Mouse (Mus musculus) layer of hippocampus, adult 2 months (tissue): ENCODE measurements around the gene Ganab. TPM values are rescaled to one million over a fixed set of nuclear protein-coding genes. Genes with fewer than 3 reads are reported as not detected.

ENCODE experiments used
- DNase-seq, 2 experiments: peaks; one replicate each; pipeline ENCODE4 v3.0.0; 2022; ENCODE audit warnings: low spot score in 2 of 2
- H3K27ac ChIP-seq: fragments of 200-600 bp; 2 replicates; pipeline ENCODE4 v1.8.1; 2022
- H3K4me3 ChIP-seq: fragments of 200-600 bp; 2 replicates; pipeline ENCODE4 v1.8.1; 2022; ENCODE audit warnings: mild to moderate bottlenecking
- CTCF ChIP-seq: fragments of 200-600 bp; conservative IDR thresholded peaks from 2 replicates; pipeline ENCODE4 v1.8.1; 2022; ENCODE audit warnings: antibody characterized with exemption, mild to moderate bottlenecking, moderate library complexity
- total RNA-seq, 2 experiments: library from RNA; stranded (reverse); gene quantifications; 2 replicates each; pipeline ENCODE4 v1.2.3; 2021

Ganab gene
- total RNA-seq, 2 experiments from 2014 or later, result 114 to 118 TPM

DNA sequence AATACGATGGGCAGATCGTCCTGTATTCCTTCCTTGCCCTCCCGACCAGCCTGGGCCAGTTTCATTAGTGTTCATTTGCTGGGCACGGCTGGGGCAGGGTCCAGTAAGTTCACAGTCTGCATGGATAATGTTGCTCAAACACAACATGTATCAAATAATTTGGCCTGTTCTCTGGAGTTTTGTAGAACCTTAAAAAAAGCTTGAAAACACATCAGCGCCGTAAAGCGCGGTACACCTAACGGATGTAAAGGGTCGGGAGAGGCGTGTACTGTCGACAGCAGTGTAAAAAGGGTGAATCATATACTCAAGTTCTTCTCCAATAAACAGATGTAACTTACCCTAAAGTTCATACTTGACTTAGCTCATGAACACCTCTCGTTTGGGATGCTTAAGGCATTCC is 705 bp downstream of the Ganab start:
- Histone ChIP-seq H3K4me3 (peak overlapping the region; percentile 97), H3K27ac (peak overlapping the region; percentile 97)
- DNase-seq, result no peak
- TF ChIP-seq CTCF, result no peak

DNA sequence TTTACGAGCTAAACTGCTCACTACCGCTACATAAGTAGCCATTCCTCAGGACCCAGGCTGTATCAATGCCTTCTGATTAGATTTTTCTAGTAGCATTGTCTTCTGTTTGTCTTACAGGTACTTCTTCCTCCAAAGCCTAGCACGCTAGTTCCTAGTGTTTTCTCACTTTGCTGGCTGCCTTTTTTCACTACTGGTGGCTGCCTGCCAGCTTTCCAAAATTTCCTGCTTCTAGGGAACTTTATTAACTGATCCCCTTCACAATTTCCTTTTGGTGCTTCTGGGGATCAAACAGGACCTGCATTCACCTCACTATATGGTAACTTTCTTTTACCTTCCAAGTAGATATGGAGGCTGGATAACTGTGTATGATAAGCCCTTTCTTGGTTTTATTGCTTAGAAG is 1.2 kb downstream of the Ganab start:
- no peak overlapping the region for H3K27ac ChIP-seq
- no peak for DNase-seq
- no peak for TF ChIP-seq CTCF
- peak overlapping the region; percentile 97 for H3K4me3 ChIP-seq

DNA sequence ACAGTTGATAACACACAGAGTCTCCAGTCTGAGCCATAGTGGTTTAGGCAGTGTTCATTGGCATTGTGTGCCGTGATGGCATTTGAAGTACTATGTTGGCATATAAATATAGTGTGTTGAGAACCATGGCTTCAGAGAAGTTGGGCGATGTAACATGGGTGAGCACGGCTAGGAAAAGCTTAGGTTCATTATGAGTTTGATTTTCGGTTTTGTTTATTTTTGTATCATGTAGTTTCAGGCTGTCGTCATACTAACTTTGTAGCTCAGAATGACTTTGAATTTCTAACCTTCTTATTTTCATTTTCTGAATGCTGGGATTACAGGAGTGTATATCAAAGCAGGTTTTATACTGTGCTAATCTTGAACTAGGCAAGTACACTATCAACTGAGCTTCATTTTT is 5.5 kb downstream of the Ganab start:
- Histone ChIP-seq H3K4me3 (no peak overlapping the region), H3K27ac (no peak overlapping the region)
- no peak for TF ChIP-seq CTCF
- no peak for DNase-seq

DNA sequence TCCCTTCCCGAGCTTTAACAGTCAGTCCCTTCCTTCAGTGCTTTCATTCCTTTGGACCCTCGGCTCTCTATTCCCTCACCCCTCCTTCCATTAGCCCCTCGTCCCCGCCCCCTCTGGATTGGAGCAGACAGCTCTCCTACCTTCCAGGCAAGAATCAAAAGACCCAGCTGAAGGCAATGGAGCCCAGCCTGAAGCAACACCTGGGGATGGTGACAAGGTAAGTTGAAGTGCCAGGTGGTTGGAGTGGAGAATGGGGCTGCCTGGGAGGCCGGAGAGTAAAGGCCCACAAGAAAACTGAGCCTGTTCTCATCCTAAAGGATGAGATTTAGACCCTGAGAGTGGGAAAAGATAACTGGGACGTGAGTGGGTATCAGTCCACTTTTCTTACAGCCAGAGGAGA is 10.7 kb downstream of the Ganab start:
- DNase-seq, result no peak
- Histone ChIP-seq H3K27ac (peak overlapping the region; percentile 51), H3K4me3 (no peak overlapping the region)
- TF ChIP-seq CTCF, result no peak

DNA sequence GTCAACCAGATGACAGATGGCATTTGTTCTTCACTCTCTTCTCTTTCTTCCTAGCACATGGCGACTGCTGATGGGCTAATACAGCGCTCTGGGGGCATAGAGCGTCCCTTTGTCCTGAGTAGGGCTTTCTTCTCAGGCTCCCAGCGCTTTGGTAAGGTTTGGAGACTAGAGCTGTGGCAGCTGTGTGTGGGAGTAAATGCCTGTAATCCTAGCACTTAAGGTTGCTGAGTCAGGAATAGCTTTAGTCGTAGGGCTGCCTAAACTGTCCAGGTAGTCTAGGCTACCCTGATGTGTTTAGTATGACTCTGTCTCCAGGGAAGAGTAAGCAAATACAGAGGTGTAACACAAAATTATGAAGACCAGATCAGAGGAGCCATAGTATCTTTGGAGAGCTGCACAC is 13.9 kb downstream of the Ganab start:
- Histone ChIP-seq H3K4me3 (no peak overlapping the region), H3K27ac (peak overlapping the region; percentile 79)
- no peak for TF ChIP-seq CTCF
- DNase-seq, result no peak

DNA sequence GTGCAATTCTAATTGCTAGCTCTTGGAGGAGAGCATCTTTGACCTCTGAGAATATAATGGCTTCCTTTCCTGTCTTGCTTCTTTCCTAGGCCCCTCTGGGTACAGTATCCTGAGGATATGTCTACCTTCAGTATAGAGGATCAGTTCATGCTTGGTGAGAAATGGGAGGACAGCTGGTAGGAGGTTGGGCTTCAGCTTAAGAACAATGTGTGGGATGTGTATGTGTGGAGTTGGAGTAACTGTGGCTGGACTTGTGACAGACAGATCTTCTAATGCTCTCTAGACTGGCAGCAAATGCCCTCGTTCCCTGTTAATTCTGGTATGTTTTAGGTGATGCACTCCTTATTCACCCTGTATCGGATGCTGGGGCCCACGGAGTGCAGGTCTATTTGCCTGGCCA is 16.3 kb downstream of the Ganab start:
- DNase-seq, result peak in 1 of 2 experiments; percentile 50
- peak overlapping the region; percentile 79 for H3K27ac ChIP-seq
- no peak for TF ChIP-seq CTCF
- no peak overlapping the region for H3K4me3 ChIP-seq

DNA sequence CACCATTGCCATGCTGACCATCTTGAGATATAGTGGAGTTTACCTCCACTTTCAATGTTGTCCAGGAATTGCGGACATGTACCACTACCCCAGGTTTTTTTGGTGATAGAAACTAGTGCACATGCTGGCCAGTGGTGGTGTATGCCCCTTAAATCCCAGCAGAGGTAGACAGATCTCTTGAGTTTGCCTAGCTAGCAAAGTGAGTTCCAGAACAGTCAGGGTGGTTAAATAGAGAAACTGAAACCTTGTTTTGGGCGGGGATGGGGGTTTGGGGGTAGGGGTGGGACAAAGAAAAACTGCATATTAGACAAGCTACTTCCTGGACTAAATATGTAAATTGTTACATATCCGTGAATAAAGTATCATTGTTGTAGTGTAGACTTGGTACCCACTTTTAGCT is 21.1 kb downstream of the Ganab start:
- Histone ChIP-seq H3K4me3 (no peak overlapping the region), H3K27ac (no peak overlapping the region)
- no peak for DNase-seq
- TF ChIP-seq CTCF, result no peak

DNA sequence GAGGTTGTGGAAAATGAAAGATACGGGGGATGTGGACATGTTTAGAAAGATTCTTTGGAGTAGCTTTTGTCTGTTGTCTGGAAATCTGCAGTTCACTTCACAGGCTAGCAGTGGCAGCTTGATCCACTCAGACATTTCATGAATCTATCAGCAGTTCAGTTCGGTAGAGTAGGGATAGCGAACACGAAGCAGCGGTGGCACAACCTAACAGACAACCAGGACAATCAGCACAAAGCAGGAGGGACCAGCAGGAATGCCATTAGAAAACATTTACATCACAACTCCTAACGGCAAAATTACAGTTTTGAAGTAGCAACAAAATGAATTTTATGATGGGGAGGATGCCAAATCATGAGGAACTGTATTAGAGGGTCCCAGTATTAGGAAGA is 21.8 kb downstream of the Ganab start:
- TF ChIP-seq CTCF, result no peak
- Histone ChIP-seq H3K4me3 (peak overlapping the region; percentile 90), H3K27ac (peak overlapping the region; percentile 85)
- no peak for DNase-seq

DNA sequence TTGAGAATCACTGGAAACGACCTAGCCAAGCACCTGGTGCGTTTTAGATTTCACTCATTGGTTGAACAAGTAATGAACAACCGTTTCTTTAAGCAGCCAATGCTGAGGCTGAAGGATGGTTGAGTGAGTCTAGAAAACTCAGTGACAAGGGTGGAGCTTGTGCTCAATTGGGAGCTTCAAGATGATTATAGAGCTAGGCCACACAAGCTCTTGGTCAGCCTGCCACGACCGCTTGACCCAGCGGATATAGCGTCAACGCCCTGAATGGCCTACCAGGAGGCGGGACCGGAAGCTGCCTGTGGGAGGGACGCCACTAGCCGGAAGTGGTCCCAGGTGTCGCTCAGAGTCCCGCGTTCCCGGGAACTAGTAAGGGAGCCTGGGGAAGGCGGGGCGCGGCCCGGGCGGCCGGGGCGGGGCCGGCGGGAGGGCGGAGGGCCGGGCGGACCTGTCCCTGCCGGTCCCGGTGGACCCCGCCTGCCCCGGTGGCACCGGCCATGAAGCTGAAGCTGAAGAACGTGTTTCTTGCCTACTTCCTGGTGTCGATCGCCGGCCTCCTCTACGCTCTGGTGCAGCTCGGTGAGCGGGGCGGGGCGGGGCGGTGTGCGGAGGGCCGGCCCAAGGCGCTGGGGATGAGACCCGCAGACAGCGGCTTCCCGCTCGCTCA is 22.3 kb downstream of the Ganab start, which contains the start of gene B3gat3:
B3gat3 (plus strand) TSS at position 302 of the 664 bp plus-strand sequence.
- no peak for TF ChIP-seq CTCF
- Histone ChIP-seq H3K27ac (peak within 1 kb of the TSS; percentile 85), H3K4me3 (peak within 1 kb of the TSS; percentile 90)
- DNase-seq, result peak; percentile 93

DNA sequence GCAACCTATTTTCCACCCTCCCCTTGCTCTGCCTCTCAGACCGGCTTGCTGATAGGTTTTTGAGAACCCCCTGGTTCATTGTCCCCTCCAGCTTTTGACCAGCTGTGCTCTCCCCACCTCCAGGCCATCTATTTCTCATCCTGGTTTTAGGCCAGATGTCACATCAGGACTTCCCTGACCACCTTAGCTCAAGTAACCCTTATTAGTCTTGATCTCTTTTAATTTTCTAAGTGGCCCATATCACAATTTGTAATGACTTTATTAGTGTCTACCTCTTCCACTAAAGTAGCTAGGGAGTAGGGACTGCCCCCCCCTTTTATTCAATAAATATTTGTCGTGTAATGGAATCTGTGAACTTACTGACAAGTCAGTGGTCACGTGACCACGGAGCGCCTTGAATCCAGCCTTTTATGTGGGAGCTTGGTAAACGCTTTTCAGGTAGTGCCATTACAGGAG is 23.0 kb downstream of the Ganab start:
- peak overlapping the region; percentile 90 for H3K4me3 ChIP-seq
- H3K27ac ChIP-seq, result peak overlapping the region; percentile 85
- no peak for DNase-seq
- no peak for TF ChIP-seq CTCF

DNA sequence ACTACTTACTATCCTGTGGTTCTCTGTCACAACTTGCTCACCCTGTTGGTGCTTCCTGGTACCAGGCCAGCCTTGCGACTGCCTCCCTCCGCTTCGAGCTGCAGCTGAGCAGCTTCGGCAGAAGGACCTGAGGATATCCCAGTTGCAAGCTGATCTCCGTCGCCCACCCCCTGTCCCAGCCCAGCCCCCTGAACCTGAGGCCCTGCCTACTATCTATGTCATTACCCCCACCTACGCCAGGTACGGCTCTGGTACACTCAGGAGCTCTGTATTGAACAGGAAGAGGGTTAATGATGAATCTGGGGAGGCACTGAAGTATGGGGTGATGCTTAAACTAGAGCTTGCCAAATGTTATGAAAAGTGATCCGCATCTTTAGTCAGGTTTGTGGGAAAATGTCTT is 23.9 kb downstream of the Ganab start:
- TF ChIP-seq CTCF, result no peak
- Histone ChIP-seq H3K27ac (no peak overlapping the region; the same call in 1 of the 2 replicates), H3K4me3 (peak overlapping the region; percentile 90; the same call in 1 of the 2 replicates)
- no peak for DNase-seq

DNA sequence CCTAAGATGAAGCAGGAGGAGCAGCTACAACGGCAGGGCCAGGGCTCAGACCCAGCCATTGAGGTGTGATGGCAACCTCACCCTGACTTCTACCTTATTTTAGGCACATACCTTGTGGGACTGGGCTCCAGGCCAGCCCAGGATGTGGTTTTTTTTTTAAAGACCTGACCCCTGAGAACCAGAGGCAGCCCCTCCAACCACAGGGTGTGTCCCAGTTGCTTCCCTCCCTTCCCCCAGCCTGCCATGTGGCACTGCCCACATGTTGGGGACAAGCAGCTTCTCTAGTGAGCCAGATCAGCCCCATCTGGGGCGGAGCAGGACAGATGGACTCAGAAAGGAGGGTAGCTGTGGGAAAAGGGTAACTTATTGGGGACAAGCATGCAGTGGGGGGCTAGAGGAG is 28.9 kb downstream of the Ganab start:
- Histone ChIP-seq H3K4me3 (no peak overlapping the region), H3K27ac (peak overlapping the region; percentile 23; the same call in 1 of the 2 replicates)
- no peak for TF ChIP-seq CTCF
- DNase-seq, result no peak

DNA sequence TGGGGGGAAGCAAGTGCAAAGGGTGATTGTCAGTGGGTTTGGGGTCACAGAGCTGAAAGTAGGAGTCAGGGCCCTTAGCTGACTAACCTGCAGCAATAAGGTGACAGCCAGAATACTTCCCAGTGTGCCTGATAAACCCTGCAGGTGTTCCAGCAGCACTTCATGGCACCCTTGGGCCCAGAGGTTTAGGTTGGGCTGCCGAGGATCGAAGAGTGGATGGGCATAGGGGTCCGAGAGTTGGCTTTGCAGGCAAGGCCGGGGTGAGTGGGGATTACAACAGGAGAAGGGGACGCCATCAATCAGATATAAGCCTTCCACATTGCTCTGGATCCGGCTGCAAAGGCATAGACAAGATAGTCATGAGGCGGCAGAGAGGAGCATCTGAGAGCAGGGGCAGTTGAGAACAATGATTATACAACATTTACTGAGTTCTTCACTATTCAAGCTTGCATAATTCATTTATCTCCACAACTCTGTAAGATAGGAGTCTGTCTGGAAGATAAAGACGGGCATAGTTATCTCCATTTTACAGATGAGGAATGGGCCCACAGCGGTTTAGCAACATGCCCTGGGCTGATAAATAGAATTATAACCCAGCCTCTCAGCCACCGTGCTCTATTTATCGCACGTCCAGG is 30.1 kb downstream of the Ganab start:
- TF ChIP-seq CTCF, result no peak
- DNase-seq, result no peak
- H3K27ac ChIP-seq, result peak overlapping the region; percentile 85

More for the DNA sequence above, 30.1 kb downstream of the Ganab start:
- no peak overlapping the region for H3K4me3 ChIP-seq
